Mouse (Mus musculus) embryonic facial prominence, embryonic 10.5 days (tissue): ENCODE data around the gene Lypd5. TPM values are rescaled to one million over a fixed set of nuclear protein-coding genes. Genes with fewer than 3 reads are reported as not detected.

ENCODE experiments used
- DNase-seq: peaks from one replicate; pipeline ENCODE4 v3.0.0-alpha.2; 2017; ENCODE audit warnings: low spot score
- H3K27ac ChIP-seq: fragments of 300-500 bp; sonication (generic); replicated peaks from 2 replicates; pipeline ENCODE4 v1.5.1; 2016; ENCODE audit warnings: mild to moderate bottlenecking
- H3K27me3 ChIP-seq: fragments of 300-500 bp; sonication (generic); replicated peaks from 2 replicates; pipeline ENCODE4 v1.6.1; 2016; ENCODE audit warnings: low read depth, mild to moderate bottlenecking; ENCODE audit not compliant: poor library complexity, severe bottlenecking
- H3K36me3 ChIP-seq: fragments of 300-500 bp; sonication (generic); replicated peaks from 2 replicates; pipeline ENCODE4 v1.6.1; 2016; ENCODE audit warnings: mild to moderate bottlenecking, moderate library complexity
- H3K4me1 ChIP-seq: fragments of 300-500 bp; sonication (generic); 2 replicates; pipeline ENCODE4 v1.6.1; 2016
- H3K4me3 ChIP-seq: fragments of 300-500 bp; sonication (generic); 2 replicates; pipeline ENCODE4 v1.5.1; 2016; ENCODE audit warnings: mild to moderate bottlenecking, moderate library complexity
- H3K9me3 ChIP-seq: fragments of 300-500 bp; sonication (generic); 2 replicates; pipeline ENCODE4 v1.6.1; 2016; ENCODE audit warnings: mild to moderate bottlenecking
- WGBS: fragments of 180-500 bp; shearing (Covaris S2); methylation state at CpG from one replicate; pipeline ENCODE4 v1.1.7; 2016; 5-methylcytosine and 5-hydroxymethylcytosine counted together
- polyA plus RNA-seq: library from polyadenylated mRNA; unstranded; fragments of >200 nt; fragmentation: Nextera tagmentation; extraction: Ambion mirVana; gene quantifications from 2 replicates; pipeline ENCODE4 v1.2.1, GENCODE M21; 2016

The Lypd5 gene
- polyA plus RNA-seq, 1 experiment from 2014 or later: not detected

- Histone ChIP-seq H3K27me3 (peaks cover 24% of the 10 kb centered on the region), H3K4me1 (no peaks in the 10 kb centered on the region), H3K9me3 (peaks cover 8% of the 10 kb centered on the region; the same call in 1 of the 2 replicates), H3K4me3 (0 out of 2 replicates have a peak within 1 kb of the TSS, but pooled peaks have one; percentile 21), H3K36me3 (no peaks in the 10 kb centered on the region), H3K27ac (no peak within 1 kb of the TSS)
- no peak for DNase-seq
- WGBS: 48% methylated on average over 49 of the region's 49 CpGs
Observed at GRCm38 (mm10) chr7:24333304-24333986, 15.6 kb upstream of the Lypd5 start, which contains the start of gene Tescl. Gene Tescl (minus strand): TSS chr7:24333936.

GRCm38 (mm10) chr7:24335699-24336309 is 13.2 kb upstream of the Lypd5 start:
- Histone ChIP-seq H3K9me3 (peaks cover 11% of the 10 kb centered on the region; the same call in 1 of the 2 replicates), H3K4me3 (no peak overlapping the region), H3K4me1 (no peaks in the 10 kb centered on the region), H3K36me3 (no peaks in the 10 kb centered on the region), H3K27ac (no peak overlapping the region), H3K27me3 (peaks cover 24% of the 10 kb centered on the region)
- peak; percentile 64 for DNase-seq
- WGBS: 10% methylated on average over 5 of the region's 5 CpGs

- peaks cover 6% of the 10 kb centered on the region; the same call in 1 of the 2 replicates for H3K9me3 ChIP-seq
- DNase-seq: no peak
- WGBS: 48% methylated on average over 2 of the region's 2 CpGs
- no peaks in the 10 kb centered on the region for H3K36me3 ChIP-seq
- no peaks in the 10 kb centered on the region for H3K4me1 ChIP-seq
- H3K4me3 ChIP-seq: no peak overlapping the region
- H3K27ac ChIP-seq: no peak overlapping the region
- peaks cover 17% of the 10 kb centered on the region for H3K27me3 ChIP-seq
Observed at GRCm38 (mm10) chr7:24338241-24338640, 10.8 kb upstream of the Lypd5 start.

GRCm38 (mm10) chr7:24343701-24344272 is 5.2 kb upstream of the Lypd5 start:
- DNase-seq: no peak
- Histone ChIP-seq H3K27ac (no peak overlapping the region), H3K36me3 (no peaks in the 10 kb centered on the region), H3K27me3 (no peaks in the 10 kb centered on the region), H3K9me3 (peaks cover 2% of the 10 kb centered on the region; the same call in 1 of the 2 replicates), H3K4me3 (no peak overlapping the region), H3K4me1 (no peaks in the 10 kb centered on the region)
- 73% methylated on average over 7 of the region's 7 CpGs for WGBS

- WGBS: 64% methylated on average over 5 of the region's 5 CpGs
- Histone ChIP-seq H3K9me3 (no peaks in the 10 kb centered on the region), H3K27me3 (no peaks in the 10 kb centered on the region), H3K27ac (no peak overlapping the region), H3K4me1 (no peaks in the 10 kb centered on the region), H3K36me3 (no peaks in the 10 kb centered on the region), H3K4me3 (no peak overlapping the region)
- no peak for DNase-seq
Observed at GRCm38 (mm10) chr7:24346444-24346843, 2.6 kb upstream of the Lypd5 start.

GRCm38 (mm10) chr7:24355646-24356045 is 6.7 kb downstream of the Lypd5 start:
- WGBS: 83% methylated on average over 6 of the region's 6 CpGs
- Histone ChIP-seq H3K4me3 (no peak overlapping the region), H3K9me3 (peaks cover 10% of the 10 kb centered on the region; the same call in 1 of the 2 replicates), H3K36me3 (no peaks in the 10 kb centered on the region), H3K27me3 (0 out of 2 replicates have a peak, but pooled peaks cover 7% of the 10 kb centered on the region), H3K27ac (no peak overlapping the region), H3K4me1 (no peaks in the 10 kb centered on the region)
- DNase-seq: no peak

- Histone ChIP-seq H3K4me3 (no peak overlapping the region), H3K9me3 (peaks cover 11% of the 10 kb centered on the region; the same call in 1 of the 2 replicates), H3K4me1 (no peaks in the 10 kb centered on the region), H3K27ac (no peak overlapping the region), H3K36me3 (no peaks in the 10 kb centered on the region), H3K27me3 (0 out of 2 replicates have a peak, but pooled peaks cover 7% of the 10 kb centered on the region)
- DNase-seq: no peak
- 82% methylated on average over 10 of the region's 10 CpGs for WGBS
Observed at GRCm38 (mm10) chr7:24356081-24356480, 7.1 kb downstream of the Lypd5 start.

GRCm38 (mm10) chr7:24357899-24358298 is 8.9 kb downstream of the Lypd5 start:
- H3K27ac ChIP-seq: no peak overlapping the region
- H3K27me3 ChIP-seq: 0 out of 2 replicates have a peak, but pooled peaks cover under 1% of the 10 kb centered on the region
- DNase-seq: no peak
- WGBS: 53% methylated on average over 4 of the region's 4 CpGs
- no peak overlapping the region for H3K4me3 ChIP-seq
- H3K9me3 ChIP-seq: peaks cover 12% of the 10 kb centered on the region; the same call in 1 of the 2 replicates
- H3K36me3 ChIP-seq: no peaks in the 10 kb centered on the region
- H3K4me1 ChIP-seq: no peaks in the 10 kb centered on the region

- Histone ChIP-seq H3K27me3 (no peaks in the 10 kb centered on the region), H3K27ac (no peak overlapping the region), H3K4me1 (no peaks in the 10 kb centered on the region), H3K9me3 (peaks cover 12% of the 10 kb centered on the region; the same call in 1 of the 2 replicates), H3K36me3 (no peaks in the 10 kb centered on the region), H3K4me3 (no peak overlapping the region)
- 29% methylated on average over 9 of the region's 9 CpGs for WGBS
- peak; percentile 72 for DNase-seq
Observed at GRCm38 (mm10) chr7:24359269-24359668, 10.3 kb downstream of the Lypd5 start.

- 67% methylated on average over 4 of the region's 4 CpGs for WGBS
- no peaks in the 10 kb centered on the region for H3K4me1 ChIP-seq
Observed at GRCm38 (mm10) chr7:24361001-24361400, 12.0 kb downstream of the Lypd5 start.

GRCm38 (mm10) chr7:24363228-24363627 is 14.2 kb downstream of the Lypd5 start:
- no peaks in the 10 kb centered on the region for H3K36me3 ChIP-seq
- peak; percentile 53 for DNase-seq
- no peaks in the 10 kb centered on the region for H3K27me3 ChIP-seq
- H3K9me3 ChIP-seq: peaks cover 3% of the 10 kb centered on the region; the same call in 1 of the 2 replicates
- H3K4me1 ChIP-seq: no peaks in the 10 kb centered on the region
- no peak overlapping the region for H3K27ac ChIP-seq
- no peak overlapping the region for H3K4me3 ChIP-seq
- 25% methylated on average over 7 of the region's 7 CpGs for WGBS

More at GRCm38 (mm10) chr7:24361001-24361400, 12.0 kb downstream of the Lypd5 start:
- no peak for DNase-seq
- Histone ChIP-seq H3K36me3 (no peaks in the 10 kb centered on the region), H3K9me3 (peaks cover 12% of the 10 kb centered on the region; the same call in 1 of the 2 replicates), H3K4me3 (no peak overlapping the region), H3K27me3 (no peaks in the 10 kb centered on the region), H3K27ac (no peak overlapping the region)

GRCm38 (mm10) chr7:24364827-24365226 is 15.8 kb downstream of the Lypd5 start:
- Histone ChIP-seq H3K36me3 (no peaks in the 10 kb centered on the region), H3K27ac (peak overlapping the region; percentile 44; the same call in 1 of the 2 replicates), H3K4me1 (no peaks in the 10 kb centered on the region), H3K27me3 (no peaks in the 10 kb centered on the region), H3K4me3 (no peak overlapping the region), H3K9me3 (peaks cover 3% of the 10 kb centered on the region; the same call in 1 of the 2 replicates)
- DNase-seq: peak; percentile 83
- 21% methylated on average over 10 of the region's 10 CpGs for whole genome bisulfite sequencing
